Mouse (Mus musculus) liver, adult 2 months (tissue): ENCODE measurements around the gene Zdhhc3. TPM values are rescaled to one million over a fixed set of nuclear protein-coding genes. Genes with fewer than 3 reads are reported as not detected.

ENCODE experiments used
- DNase-seq: peaks from one replicate; pipeline ENCODE4 v3.0.0-alpha.2; 2011; ENCODE audit warnings: low read depth, low spot score; ENCODE audit errors: extremely low read depth
- H3K27ac ChIP-seq: fragments of 200-500 bp; replicated peaks from 2 replicates; pipeline ENCODE4 v1.5.1; 2012; ENCODE audit warnings: low read depth, mild to moderate bottlenecking, control low read depth, inconsistent platforms, low read length; ENCODE audit not compliant: insufficient read depth
- H3K27me3 ChIP-seq: fragments of 200-500 bp; 2 replicates; pipeline ENCODE4 v1.6.1; 2012; ENCODE audit warnings: mild to moderate bottlenecking, moderate library complexity, low read length, inconsistent platforms; ENCODE audit not compliant: control insufficient read depth, insufficient read depth
- H3K36me3 ChIP-seq: fragments of 200-500 bp; 2 replicates; pipeline ENCODE4 v1.6.1; 2012; ENCODE audit warnings: low read length, inconsistent platforms; ENCODE audit not compliant: control insufficient read depth, insufficient read depth
- H3K4me1 ChIP-seq: fragments of 200-500 bp; 2 replicates; pipeline ENCODE4 v1.6.1; 2011; ENCODE audit warnings: low read length; ENCODE audit not compliant: control insufficient read depth, insufficient read depth
- H3K4me3 ChIP-seq: fragments of 200-500 bp; 2 replicates; pipeline ENCODE4 v1.5.1; 2011; ENCODE audit warnings: low read depth, mild to moderate bottlenecking, control low read depth, low read length, moderate library complexity; ENCODE audit not compliant: insufficient read depth
- H3K79me2 ChIP-seq: fragments of 200-500 bp; 2 replicates; pipeline ENCODE4 v1.6.1; 2012; ENCODE audit warnings: inconsistent platforms, mild to moderate bottlenecking, low read length, moderate library complexity; ENCODE audit not compliant: control insufficient read depth, insufficient read depth
- H3K9ac ChIP-seq: fragments of 200-500 bp; 2 replicates; pipeline ENCODE4 v1.6.1; 2012; ENCODE audit warnings: low read depth, mild to moderate bottlenecking, control low read depth, inconsistent platforms, low read length
- CTCF ChIP-seq: fragments of 200-500 bp; IDR thresholded peaks from 2 replicates; pipeline ENCODE4 v1.5.1; 2011; ENCODE audit warnings: low read depth, low read length, control low read depth
- POLR2A ChIP-seq: fragments of 200-500 bp; IDR thresholded peaks from 2 replicates; pipeline ENCODE4 v1.6.1; 2011; ENCODE audit warnings: low read length, control low read depth; ENCODE audit not compliant: insufficient read depth; ENCODE audit errors: extremely low read depth
- WGBS: fragments of 180-500 bp; shearing (Covaris S2); methylation state at CpG from one replicate; pipeline ENCODE4 v1.1.7; 2018; 5-methylcytosine and 5-hydroxymethylcytosine counted together
- polyA plus RNA-seq: library from polyadenylated mRNA; depleted of rRNA; stranded (reverse); fragments of >200 nt; gene quantifications from 2 replicates; pipeline ENCODE4 v1.2.3, GENCODE M21; 2012
- total RNA-seq: library from RNA; depleted of rRNA; stranded (reverse); fragments of >200 nt; gene quantifications from 2 replicates; pipeline ENCODE4 v1.2.3, GENCODE M21; 2014

Zdhhc3 gene
- total and polyA plus RNA-seq, 2 experiments = 12.6 to 45.1 TPM

- Histone ChIP-seq H3K27me3 (no peaks in the 10 kb centered on the region), H3K4me1 (no peaks in the 10 kb centered on the region), H3K4me3 (no peak overlapping the region), H3K36me3 (peaks cover 25% of the 10 kb centered on the region), H3K27ac (no peak overlapping the region), H3K79me2 (no peaks in the 10 kb centered on the region), H3K9ac (no peak overlapping the region)
- TF ChIP-seq CTCF = no peak
- DNase-seq = no peak
- WGBS = 79% methylated on average over 3 of the region's 3 CpGs
Observed at GRCm38 (mm10) chr9:123087558-123087957, 25.4 kb downstream of the Zdhhc3 start.

- Histone ChIP-seq H3K4me1 (no peaks in the 10 kb centered on the region), H3K27me3 (no peaks in the 10 kb centered on the region), H3K79me2 (no peaks in the 10 kb centered on the region), H3K27ac (no peak overlapping the region), H3K36me3 (peaks cover 33% of the 10 kb centered on the region), H3K4me3 (no peak overlapping the region), H3K9ac (no peak overlapping the region)
- TF ChIP-seq POLR2A (no peak), CTCF (no peak)
- DNase-seq = no peak
- 77% methylated on average over 1 of the region's 1 CpGs for WGBS
Observed at GRCm38 (mm10) chr9:123085373-123085772, 27.6 kb downstream of the Zdhhc3 start.

- H3K79me2 ChIP-seq = no peaks in the 10 kb centered on the region
- no peaks in the 10 kb centered on the region for H3K4me1 ChIP-seq
- no peak overlapping the region for H3K27ac ChIP-seq
- peaks cover 42% of the 10 kb centered on the region for H3K36me3 ChIP-seq
- TF ChIP-seq POLR2A (no peak), CTCF (no peak)
- WGBS = 96% methylated on average over 1 of the region's 1 CpGs
- DNase-seq = no peak
- no peak overlapping the region for H3K4me3 ChIP-seq
- H3K9ac ChIP-seq = no peak overlapping the region
- H3K27me3 ChIP-seq = no peaks in the 10 kb centered on the region
Observed at GRCm38 (mm10) chr9:123080796-123081195, 32.2 kb downstream of the Zdhhc3 start.

GRCm38 (mm10) chr9:123080355-123080754, 32.6 kb downstream of the Zdhhc3 start:
- no peak for DNase-seq
- Histone ChIP-seq H3K27me3 (no peaks in the 10 kb centered on the region), H3K27ac (no peak overlapping the region), H3K79me2 (no peaks in the 10 kb centered on the region), H3K36me3 (peaks cover 42% of the 10 kb centered on the region), H3K4me3 (no peak overlapping the region), H3K4me1 (no peaks in the 10 kb centered on the region), H3K9ac (no peak overlapping the region)
- TF ChIP-seq POLR2A (no peak), CTCF (no peak)
- 97% methylated on average over 7 of the region's 7 CpGs for WGBS

- WGBS = 96% methylated on average over 5 of the region's 5 CpGs
- Histone ChIP-seq H3K79me2 (no peaks in the 10 kb centered on the region), H3K4me1 (no peaks in the 10 kb centered on the region), H3K9ac (no peak overlapping the region), H3K27me3 (no peaks in the 10 kb centered on the region), H3K4me3 (no peak overlapping the region), H3K27ac (no peak overlapping the region), H3K36me3 (peaks cover 35% of the 10 kb centered on the region)
- TF ChIP-seq POLR2A (no peak), CTCF (no peak)
- no peak for DNase-seq
Observed at GRCm38 (mm10) chr9:123079149-123079548, 33.9 kb downstream of the Zdhhc3 start.

- TF ChIP-seq CTCF (no peak), POLR2A (no peak)
Observed at GRCm38 (mm10) chr9:123060172-123060571, 52.8 kb downstream of the Zdhhc3 start.

More at GRCm38 (mm10) chr9:123060172-123060571, 52.8 kb downstream of the Zdhhc3 start:
- peaks cover 2% of the 10 kb centered on the region; the same call in 1 of the 2 replicates for H3K27me3 ChIP-seq
- no peaks in the 10 kb centered on the region for H3K79me2 ChIP-seq
- no peak overlapping the region for H3K4me3 ChIP-seq
- no peaks in the 10 kb centered on the region for H3K4me1 ChIP-seq
- H3K36me3 ChIP-seq = no peaks in the 10 kb centered on the region
- no peak overlapping the region for H3K27ac ChIP-seq
- DNase-seq = no peak
- 68% methylated on average over 3 of the region's 3 CpGs for WGBS
- H3K9ac ChIP-seq = no peak overlapping the region
